Mouse (Mus musculus): ENCODE data around the gene Ifit1. TPM values are rescaled to one million over a fixed set of nuclear protein-coding genes. Genes with fewer than 3 reads are reported as not detected.

The Ifit1 gene
- total and polyA plus RNA-seq, 3 experiments, result 0.25 to 2.3 (median 1.4) TPM

DNA sequence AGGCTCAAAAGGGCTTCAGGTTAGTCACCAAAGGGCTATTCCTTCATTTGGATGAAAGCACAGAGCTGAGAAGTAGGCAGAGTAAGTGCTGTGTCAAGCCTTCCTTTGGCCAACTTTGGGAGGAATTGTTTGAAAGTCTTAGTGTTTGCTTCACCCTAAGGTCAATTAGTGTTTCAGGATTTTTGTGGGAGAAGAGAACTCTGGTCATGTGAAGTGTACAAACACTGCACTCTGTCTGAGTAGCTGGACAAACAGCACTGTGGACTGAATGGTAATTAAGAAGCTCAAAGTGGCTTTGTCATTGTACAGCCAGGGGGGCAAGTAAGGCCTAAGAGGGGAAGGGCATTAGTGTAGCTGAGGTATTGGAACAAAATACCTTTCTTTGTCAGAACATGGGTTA lies 9.2 kb upstream of the Ifit1 start:
- Histone ChIP-seq H3K79me2 (replicated peaks; ENCODE audit: control insufficient read depth, extremely low read depth, insufficient read depth, poor library complexity, severe bottlenecking) (no peaks in the 10 kb centered on the region), H3K9ac (ENCODE audit: insufficient read depth, low read depth) (no peak overlapping the region), H3K4me3 (replicated peaks in 1 of 3; ENCODE audit: low read depth in 2 of 3, low read length in 2 of 3, poor library complexity in 1 of 3) (no peak overlapping the region), H3K4me1 (ENCODE audit: control insufficient read depth in 1 of 2, insufficient read depth in 2 of 2) (no peaks in the 10 kb centered on the region), H3K36me3 (replicated peaks in 1 of 2; ENCODE audit: control insufficient read depth in 1 of 2, insufficient read depth in 1 of 2, low read length in 1 of 2) (no peaks in the 10 kb centered on the region), H3K4me2 (ENCODE audit: insufficient read depth, low read depth, poor library complexity, severe bottlenecking) (no peak overlapping the region), H3K27ac (ENCODE audit: insufficient read depth, low read depth) (no peak overlapping the region), H3K9me3 (replicated peaks; ENCODE audit: low read length) (no peaks in the 10 kb centered on the region), H3K27me3 (replicated peaks) (no peaks in the 10 kb centered on the region)
- no peak for TF ChIP-seq ZNF384 (IDR thresholded peaks at IDR 0.05; ENCODE audit: low read depth, low read length)
- TF ChIP-seq SIN3A (IDR thresholded peaks at IDR 0.05; ENCODE audit: low read length), result no peak
- no peak for TF ChIP-seq USF2 (conservative IDR thresholded peaks at IDR 0.05; ENCODE audit: low read depth, low read length)
- no peak for TF ChIP-seq TBP (conservative IDR thresholded peaks at IDR 0.05; ENCODE audit: low read depth, low read length)
- no peak for TF ChIP-seq KAT2A (IDR thresholded peaks at IDR 0.05; ENCODE audit: insufficient replicate concordance, low read length)
- no peak for TF ChIP-seq MAFK (IDR thresholded peaks at IDR 0.05; ENCODE audit: insufficient replicate concordance, low read length)
- TF ChIP-seq NRF1 (IDR thresholded peaks at IDR 0.05; ENCODE audit: low read depth, low read length), result no peak
- TF ChIP-seq ETS1 (conservative IDR thresholded peaks at IDR 0.05; ENCODE audit: low read depth, low read length), result no peak
- TF ChIP-seq E2F4 (IDR thresholded peaks at IDR 0.05; ENCODE audit: insufficient replicate concordance, low read depth, low read length), result no peak
- TF ChIP-seq ZC3H11A (IDR thresholded peaks at IDR 0.05; ENCODE audit: low read depth, low read length), result no peak
- no peak for TF ChIP-seq EP300 (IDR thresholded peaks at IDR 0.05; ENCODE audit: low read length)
- no peak for TF ChIP-seq CHD1 (IDR thresholded peaks at IDR 0.05; ENCODE audit: low read depth, low read length)
- no peak for TF ChIP-seq ZMIZ1 (IDR thresholded peaks at IDR 0.05; ENCODE audit: low read depth, low read length)
- TF ChIP-seq GABPA (IDR thresholded peaks at IDR 0.05; ENCODE audit: insufficient replicate concordance, low read depth, low read length), result no peak
- TF ChIP-seq IRF4 (IDR thresholded peaks at IDR 0.05; ENCODE audit: low read depth, low read length), result no peak
- no peak for TF ChIP-seq TCF12 (IDR thresholded peaks at IDR 0.05; ENCODE audit: low read depth, low read length)
- TF ChIP-seq BHLHE40 (IDR thresholded peaks at IDR 0.05; ENCODE audit: low read depth, low read length), result no peak
- no peak for TF ChIP-seq SMC3 (IDR thresholded peaks at IDR 0.05; ENCODE audit: low read depth, low read length)
- TF ChIP-seq MYC (IDR thresholded peaks at IDR 0.05; ENCODE audit: low read depth, low read length), result no peak
- dilution Hi-C loops (cut with MboI; ENCODE audit: extremely low pct_ligation_motif_present, extremely low pct_unique_long_range_greater_than_20kb, low sequenced_read_pairs), result no loop called here
- DNase-seq (ENCODE audit: extremely low read depth), result no peak
- in situ Hi-C loops (cut with MboI; ENCODE audit: low pct_ligation_motif_present, low pct_unique_long_range_greater_than_20kb, low sequenced_read_pairs), result no loop called here

GRCm38 (mm10) chr19:34633484-34633883 lies 7.2 kb upstream of the Ifit1 start:
- Histone ChIP-seq H3K36me3 (replicated peaks in 1 of 2; ENCODE audit: control insufficient read depth in 1 of 2, insufficient read depth in 1 of 2, low read length in 1 of 2) (no peaks in the 10 kb centered on the region), H3K4me1 (ENCODE audit: control insufficient read depth in 1 of 2, insufficient read depth in 2 of 2) (no peaks in the 10 kb centered on the region), H3K4me3 (replicated peaks in 1 of 3; ENCODE audit: low read depth in 2 of 3, low read length in 2 of 3, poor library complexity in 1 of 3) (no peak overlapping the region), H3K27ac (ENCODE audit: insufficient read depth, low read depth) (no peak overlapping the region), H3K9me3 (replicated peaks; ENCODE audit: low read length) (no peaks in the 10 kb centered on the region), H3K9ac (ENCODE audit: insufficient read depth, low read depth) (no peak overlapping the region), H3K4me2 (ENCODE audit: insufficient read depth, low read depth, poor library complexity, severe bottlenecking) (no peak overlapping the region), H3K79me2 (replicated peaks; ENCODE audit: control insufficient read depth, extremely low read depth, insufficient read depth, poor library complexity, severe bottlenecking) (no peaks in the 10 kb centered on the region), H3K27me3 (replicated peaks) (no peaks in the 10 kb centered on the region)
- dilution Hi-C loops (cut with MboI; ENCODE audit: extremely low pct_ligation_motif_present, extremely low pct_unique_long_range_greater_than_20kb, low sequenced_read_pairs) (no loop called here), in situ Hi-C loops (cut with MboI; ENCODE audit: low pct_ligation_motif_present, low pct_unique_long_range_greater_than_20kb, low sequenced_read_pairs) (no loop called here)
- TF ChIP-seq CHD1 (IDR thresholded peaks at IDR 0.05; ENCODE audit: low read depth, low read length) (no peak), MAX (IDR thresholded peaks at IDR 0.05; ENCODE audit: low read length) (no peak), RCOR1 (conservative IDR thresholded peaks at IDR 0.05; ENCODE audit: low read depth, low read length) (no peak), TCF12 (IDR thresholded peaks at IDR 0.05; ENCODE audit: low read depth, low read length) (no peak), ELF1 (IDR thresholded peaks at IDR 0.05; ENCODE audit: low read depth, low read length) (no peak)
- no peak for DNase-seq (ENCODE audit: extremely low read depth)

Data from CH12.LX (cell line).